Mouse (Mus musculus) hematopoietic stem cell, adult 5-6 weeks (primary cell): ENCODE measurements around the gene Malsu1. TPM values are rescaled to one million over a fixed set of nuclear protein-coding genes. Genes with fewer than 3 reads are reported as not detected.

Experiments used
- ATAC-seq, 2 experiments: fragments of 125-278 bp in 1 of 2; replicated peaks in 1 of 2; 2 replicates each; pipeline ENCODE4 v1.8.0; 2016 to 2017; ENCODE audit warnings: inconsistent platforms in 2 of 2, mild to moderate bottlenecking in 2 of 2, moderate number of reproducible peaks in 2 of 2, low read depth in 1 of 2, moderate TSS enrichment in 1 of 2; ENCODE audit not compliant: low FRiP score in 2 of 2, poor library complexity in 2 of 2, severe bottlenecking in 2 of 2, insufficient read depth in 1 of 2, low TSS enrichment in 1 of 2
- total RNA-seq: library from RNA; stranded (forward); fragments of 172-1452, 232-1000 nt; gene quantifications from 2 replicates; pipeline ENCODE4 v1.2.3, GENCODE M21; 2017

Gene Malsu1
- total RNA-seq, result 29.0 and 62.0 TPM in 2 replicates

DNA sequence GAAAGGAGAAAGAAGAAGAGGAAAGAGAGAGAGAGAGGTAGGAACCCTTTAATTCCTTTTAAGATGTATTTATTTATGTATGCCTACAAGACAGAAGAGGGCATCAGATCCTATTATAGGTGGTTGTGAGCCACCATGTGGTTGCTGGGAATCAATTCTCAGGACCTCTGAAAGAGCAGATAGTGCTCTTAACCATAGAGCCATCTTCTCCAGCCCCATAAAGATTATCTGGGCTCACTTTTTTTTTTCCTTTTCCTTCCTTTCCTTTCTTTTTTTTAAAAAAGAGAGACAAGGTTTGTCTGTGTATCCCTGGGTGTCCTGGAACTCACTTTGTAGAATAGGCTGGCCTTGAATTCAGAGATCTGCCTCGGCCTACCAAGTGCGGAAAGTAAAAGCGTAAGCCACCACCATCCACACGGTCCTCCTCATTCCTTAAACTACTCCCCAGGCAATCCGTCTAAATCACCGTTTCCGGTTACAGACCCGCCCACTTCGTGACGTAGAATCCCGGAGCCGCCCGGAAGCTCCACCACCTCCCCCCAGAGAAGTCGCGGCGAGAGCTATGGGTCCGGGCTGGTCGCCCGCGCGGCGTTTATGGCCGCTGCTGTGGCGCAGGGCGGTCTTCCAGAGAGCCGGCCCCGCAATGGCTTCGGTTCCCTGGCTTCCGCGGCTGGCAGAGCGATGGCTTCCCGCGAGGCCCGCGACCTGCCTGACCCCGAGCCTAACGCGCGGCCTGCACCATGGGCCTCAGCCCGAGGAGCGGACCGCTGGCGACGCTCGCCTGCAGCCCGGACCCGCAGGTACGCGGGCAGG lies at the start of gene Malsu1:
Malsu1 (plus strand) TSS at position 492 of the 813 bp plus-strand sequence.
- ATAC-seq, result peak; percentile 93 to 98

GRCm38 (mm10) chr6:49025290-49025689 lies 48.3 kb upstream of the Malsu1 start:
- no peak for ATAC-seq

DNA sequence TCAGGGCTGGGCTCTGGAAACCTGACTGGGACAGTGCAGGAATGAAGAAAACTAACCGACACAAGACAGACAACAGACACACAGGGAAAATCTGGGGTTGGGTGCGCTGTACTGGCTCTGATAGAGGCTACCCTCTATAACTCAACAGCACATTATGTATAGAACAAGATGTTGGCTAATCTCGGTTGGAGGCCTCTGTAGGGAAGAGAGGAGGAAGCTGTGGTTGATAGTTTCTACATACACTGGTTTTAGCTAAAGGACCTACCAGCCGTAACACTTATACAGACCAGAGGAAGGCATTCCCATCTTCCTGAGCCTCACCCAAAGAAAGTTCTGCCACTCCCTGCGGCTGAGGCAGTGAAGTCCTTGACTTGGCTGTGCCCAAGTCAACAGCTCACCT lies 47.1 kb upstream of the Malsu1 start:
- peak in 1 of 2 experiments; percentile 36; a peak in 2 of 4 replicates for ATAC-seq

DNA sequence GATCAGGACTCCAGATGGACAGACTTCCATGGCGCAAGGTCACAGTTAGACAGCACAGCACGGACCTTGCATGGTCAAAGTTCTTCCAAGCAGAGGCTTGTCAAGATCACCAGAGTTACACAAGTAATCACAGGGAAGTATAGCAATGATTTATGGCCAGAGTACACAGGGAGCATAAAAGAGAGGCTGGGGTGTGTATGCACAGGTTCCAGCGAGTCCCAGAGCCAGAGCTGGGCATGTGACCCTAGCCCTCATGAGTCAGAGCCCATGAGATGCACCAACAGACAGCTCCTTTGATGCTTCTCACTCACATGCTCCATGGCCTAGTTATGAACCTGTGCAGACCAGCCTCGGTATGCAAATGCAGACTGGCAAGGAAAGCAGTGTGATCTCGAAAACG lies 45.6 kb upstream of the Malsu1 start:
- no peak for ATAC-seq

DNA sequence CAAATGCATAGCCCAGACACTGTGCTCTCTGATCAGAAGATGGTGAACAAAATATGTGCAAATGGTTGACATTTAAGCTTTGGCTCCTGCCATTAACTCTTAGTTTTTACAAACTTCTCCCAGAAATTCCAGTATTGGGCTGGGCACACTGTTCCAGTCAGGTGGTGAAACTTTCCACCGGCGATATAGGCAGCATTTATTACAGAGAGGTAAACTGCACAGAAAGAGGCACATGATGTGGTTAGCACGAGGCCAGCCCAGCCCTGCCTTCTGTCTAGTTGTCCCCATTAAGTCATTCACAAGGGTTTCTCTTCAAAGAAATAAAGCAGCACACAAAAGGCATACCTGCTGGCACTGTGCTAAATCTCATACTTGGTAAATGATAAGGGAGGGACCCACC lies 44.9 kb upstream of the Malsu1 start:
- ATAC-seq, result no peak

GRCm38 (mm10) chr6:49031230-49031629 lies 42.4 kb upstream of the Malsu1 start:
- ATAC-seq, result peak in 1 of 2 experiments; percentile 23; a peak in 1 of 4 replicates

GRCm38 (mm10) chr6:49032783-49033182 lies 40.8 kb upstream of the Malsu1 start:
- ATAC-seq, result no peak

DNA sequence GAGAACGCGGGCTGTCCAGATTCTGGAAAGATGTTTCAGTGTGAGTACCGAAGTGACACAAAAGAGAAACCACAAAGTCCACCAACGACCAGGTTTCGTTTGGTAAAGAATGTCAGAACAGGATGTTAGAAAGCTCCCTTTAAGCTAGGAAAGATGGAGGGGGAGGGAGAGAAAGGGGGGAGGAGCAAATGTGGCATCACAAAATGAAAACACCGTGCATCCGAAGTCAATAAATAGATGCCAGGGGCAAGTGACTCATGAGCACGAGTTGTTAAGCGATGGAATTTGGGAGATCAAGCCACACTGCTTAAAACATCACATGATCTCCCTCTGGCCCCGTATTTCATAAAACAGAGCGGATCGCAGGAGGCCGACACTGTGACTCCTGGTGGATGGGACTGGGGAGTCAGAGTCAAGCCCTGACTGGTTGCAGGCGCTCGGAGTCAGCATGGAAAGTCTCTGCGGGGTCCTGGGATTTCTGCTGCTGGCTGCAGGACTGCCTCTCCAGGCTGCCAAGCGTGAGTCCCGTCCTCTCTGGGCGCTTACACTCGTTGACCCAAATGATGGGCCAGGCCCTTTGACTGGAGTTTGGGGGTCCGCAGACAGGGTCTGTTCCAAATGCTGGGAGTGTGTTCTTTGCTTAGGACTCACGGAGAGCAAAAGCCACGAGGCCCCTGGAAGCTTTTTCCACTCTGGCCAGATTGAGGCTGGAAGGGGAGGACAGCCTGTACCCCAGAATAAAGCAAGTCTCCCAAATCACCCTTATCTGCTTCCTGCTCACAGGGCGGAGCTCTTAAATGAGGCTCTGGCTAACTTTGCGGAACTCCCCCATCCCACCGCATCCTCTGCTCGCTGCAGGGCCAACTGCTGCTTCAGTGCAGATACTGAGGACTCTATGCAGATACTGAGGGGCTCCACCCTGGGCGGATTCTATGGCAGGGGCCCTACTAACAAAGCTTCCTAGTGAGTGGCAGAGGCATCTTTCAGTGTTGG lies 37.0 kb upstream of the Malsu1 start, which contains the start of gene Gpnmb:
Gpnmb (plus strand) TSS at position 272 of the 993 bp plus-strand sequence.
- ATAC-seq, result peak; percentile 59 to 70

DNA sequence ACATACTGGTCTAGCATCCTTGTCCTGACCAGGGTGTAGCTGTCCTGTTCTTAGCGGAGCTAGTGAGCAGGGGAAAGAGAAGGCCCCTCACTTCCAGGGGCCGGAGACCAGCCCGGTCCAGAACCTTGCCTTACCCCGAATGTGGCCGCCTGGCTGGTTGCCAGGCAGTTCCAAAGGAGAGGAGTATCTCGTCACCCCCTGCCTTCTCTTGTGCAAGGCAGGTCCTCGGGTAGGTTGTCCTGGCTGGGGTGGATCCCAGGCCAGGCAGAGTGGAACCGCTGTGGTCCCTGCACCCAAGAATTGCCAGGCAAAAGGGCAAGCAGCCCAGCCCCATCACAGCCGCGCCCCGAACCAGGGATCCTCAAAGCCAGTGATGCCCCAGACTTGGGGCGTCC lies 36.3 kb upstream of the Malsu1 start:
- ATAC-seq, result no peak

GRCm38 (mm10) chr6:49039470-49040180 lies 34.0 kb upstream of the Malsu1 start:
- ATAC-seq, result peak; percentile 54 to 69; a peak in 3 of 4 replicates

DNA sequence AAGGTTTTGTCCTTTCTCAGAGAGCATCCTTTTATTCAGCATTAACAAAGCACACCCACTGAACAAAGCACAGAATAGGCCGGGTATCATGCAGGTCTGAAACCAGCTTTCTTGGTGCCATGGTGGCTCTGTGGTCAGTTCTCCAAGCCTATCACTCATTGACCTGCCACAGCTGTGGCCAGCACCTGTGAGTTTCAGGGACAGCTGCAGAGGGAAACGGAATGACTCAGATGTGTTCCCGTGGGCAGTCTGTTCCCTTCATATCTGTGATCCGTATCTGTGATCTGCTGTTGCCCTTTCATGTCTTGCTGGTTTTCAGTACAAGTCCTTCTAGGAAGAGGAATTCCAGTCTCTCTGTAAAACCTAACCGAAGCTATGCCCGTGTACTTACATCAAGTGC lies 27.1 kb upstream of the Malsu1 start:
- no peak for ATAC-seq

- ATAC-seq, result no peak
Measured at GRCm38 (mm10) chr6:49046976-49047375, 26.6 kb upstream of the Malsu1 start.

GRCm38 (mm10) chr6:49047848-49048247 lies 25.7 kb upstream of the Malsu1 start:
- ATAC-seq, result no peak

DNA sequence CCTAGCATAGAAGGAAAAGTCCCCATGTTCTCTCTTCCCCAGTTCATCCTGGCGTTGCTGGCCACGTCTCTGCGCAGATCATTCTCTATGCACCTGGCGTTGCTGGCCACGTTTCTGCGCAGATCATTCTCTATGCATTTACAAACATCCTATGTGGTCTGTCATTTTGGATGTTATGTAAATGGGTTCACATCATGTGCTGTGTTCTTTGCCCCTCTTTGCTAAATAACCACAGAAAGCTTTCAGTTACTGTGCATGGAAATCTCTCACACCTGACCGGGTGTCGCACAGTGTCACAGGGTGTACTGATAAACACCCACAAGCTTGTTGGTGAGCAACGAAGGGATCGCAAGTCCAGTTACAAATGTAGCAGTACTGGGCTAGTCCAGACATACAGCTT lies 25.2 kb upstream of the Malsu1 start:
- ATAC-seq, result no peak

GRCm38 (mm10) chr6:49050677-49051410 lies 22.8 kb upstream of the Malsu1 start:
- ATAC-seq, result peak in 1 of 2 experiments; percentile 30; a peak in 1 of 4 replicates

- ATAC-seq, result peak; percentile 17 to 36; a peak in 1 of 4 replicates
Measured at GRCm38 (mm10) chr6:49052191-49052590, 21.4 kb upstream of the Malsu1 start.
